Mouse (Mus musculus) mesoderm, embryonic 11.5 days (tissue): Measurements from ENCODE around the gene 1810010D01Rik.

Experiments
- DNase-seq: peaks from one replicate; pipeline ENCODE4 v3.0.0-alpha.2; 2012; ENCODE audit warnings: low read depth, low spot score

Gene 1810010D01Rik

GRCm38 (mm10) chr7:145176750-145177589 lies 30.9 kb downstream of the 1810010D01Rik start:
- peak; percentile 35 for DNase-seq

- no peak for DNase-seq
These were observed 34.4 kb downstream of the 1810010D01Rik start for GRCm38 (mm10) chr7:145173563-145173962.

GRCm38 (mm10) chr7:145173116-145173515 lies 34.8 kb downstream of the 1810010D01Rik start:
- DNase-seq = peak; percentile 78

- DNase-seq = no peak
These were observed 38.2 kb downstream of the 1810010D01Rik start for GRCm38 (mm10) chr7:145169703-145170102.

DNA sequence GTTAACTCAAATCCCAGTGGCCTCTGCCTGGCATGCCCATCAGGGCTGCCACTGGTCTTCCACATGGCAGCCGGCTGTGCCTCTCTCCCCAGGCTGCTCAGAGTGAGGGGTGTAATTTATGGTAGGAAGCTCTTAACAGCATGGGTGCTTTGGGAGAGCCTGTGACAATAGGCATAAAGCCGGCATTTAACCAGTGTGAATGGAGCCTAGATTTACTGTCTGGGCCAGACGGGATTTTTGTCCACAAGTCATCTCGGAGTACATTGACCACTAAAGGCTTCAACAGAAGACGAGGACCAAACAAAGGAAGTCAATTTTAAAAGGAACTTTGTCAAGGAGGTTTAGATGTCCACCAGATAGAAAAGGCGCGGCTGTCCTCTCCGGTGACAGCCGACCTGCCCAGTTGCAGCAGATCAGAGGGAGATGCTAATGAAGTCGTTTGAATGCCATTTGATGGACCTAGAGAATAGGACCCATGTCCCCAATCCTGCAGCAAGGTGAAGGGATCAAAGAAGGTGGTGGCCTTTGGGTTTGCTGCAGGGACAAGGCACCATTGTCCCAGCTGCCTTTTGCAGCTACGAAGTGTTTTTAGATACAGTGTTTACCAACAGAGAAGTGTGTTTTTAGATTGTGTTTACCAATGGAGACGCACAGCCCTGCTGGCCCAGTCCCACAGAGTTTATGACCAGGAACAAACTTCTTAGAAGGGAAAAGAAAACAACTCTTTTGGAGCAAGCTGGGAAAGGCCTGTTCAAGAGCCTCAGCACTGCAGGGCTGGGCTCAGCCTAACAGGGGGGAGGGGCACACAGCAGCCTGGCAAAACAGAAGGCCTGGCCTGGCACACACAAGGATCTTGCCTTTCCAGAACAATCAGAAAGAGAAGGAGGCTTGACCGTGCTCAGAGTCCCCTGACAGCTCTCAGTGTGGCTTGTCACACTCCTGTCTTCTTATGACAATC lies 48.4 kb downstream of the 1810010D01Rik start:
- DNase-seq = peak; percentile 80
